Mouse (Mus musculus) megakaryocyte, adult 5-6 weeks (primary cell): ENCODE data around the gene Aknad1. TPM values are rescaled to one million over a fixed set of nuclear protein-coding genes. Genes with fewer than 3 reads are reported as not detected.

Source experiments
- total RNA-seq, 2 experiments: library from RNA; stranded (forward) in 1 of 2; stranded (reverse) in 1 of 2; fragments of 153-499, 151-499 nt in 1 of 2; fragments of 221-1000, 200-1000 nt in 1 of 2; gene quantifications; 2 replicates each; pipeline versions ENCODE4 v1.2.3 to v1.2.4; 2015 to 2017

Aknad1 gene
- total RNA-seq, 2 experiments from 2014 or later = 0.26 TPM; not detected in 1

Other genes with a start within 250 kb of the Aknad1 start
- not detected in 2 replicates for gene 1700013F07Rik, start 205.5 kb upstream of the Aknad1 start, total RNA-seq (2015)
- not detected in 2 replicates for gene 1700013F07Rik, start 205.5 kb upstream of the Aknad1 start, total RNA-seq (2017)
- gene 5330417C22Rik, start 203.1 kb upstream of the Aknad1 start, total RNA-seq (2015) = not detected in 2 replicates
- gene 5330417C22Rik, start 203.1 kb upstream of the Aknad1 start, total RNA-seq (2017) = 0.04 TPM in 1 of 2 replicates, not detected in the other
- 16.5 and 18.2 TPM in 2 replicates for gene Tmem167b, start 177.2 kb upstream of the Aknad1 start, total RNA-seq (2015)
- 45.9 and 46.3 TPM in 2 replicates for gene Tmem167b, start 177.2 kb upstream of the Aknad1 start, total RNA-seq (2017)
- gene Taf13, start 168.0 kb upstream of the Aknad1 start, total RNA-seq (2015) = 32.1 and 32.6 TPM in 2 replicates
- 36.8 and 37.7 TPM in 2 replicates for gene Taf13, start 168.0 kb upstream of the Aknad1 start, total RNA-seq (2017)
- 3.3 and 4.4 TPM in 2 replicates for gene Wdr47, start 148.4 kb upstream of the Aknad1 start, total RNA-seq (2015)
- 8.1 and 8.7 TPM in 2 replicates for gene Wdr47, start 148.4 kb upstream of the Aknad1 start, total RNA-seq (2017)
- 30.6 and 36.6 TPM in 2 replicates for gene Clcc1, start 85.7 kb upstream of the Aknad1 start, total RNA-seq (2015)
- 68.9 and 74.7 TPM in 2 replicates for gene Clcc1, start 85.7 kb upstream of the Aknad1 start, total RNA-seq (2017)
- 32.1 and 37.2 TPM in 2 replicates for gene Gpsm2, start 17.3 kb upstream of the Aknad1 start, total RNA-seq (2015)
- 49.9 and 50.4 TPM in 2 replicates for gene Gpsm2, start 17.3 kb upstream of the Aknad1 start, total RNA-seq (2017)
- 58.2 and 59.6 TPM in 2 replicates for gene Stxbp3, start 100.9 kb downstream of the Aknad1 start, total RNA-seq (2015)
- gene Stxbp3, start 100.9 kb downstream of the Aknad1 start, total RNA-seq (2017) = 50.4 and 51.9 TPM in 2 replicates
- 0.07 TPM in 1 of 2 replicates, not detected in the other for gene Fndc7, start 150.3 kb downstream of the Aknad1 start, total RNA-seq (2015)
- 0.12 and 0.44 TPM in 2 replicates for gene Fndc7, start 150.3 kb downstream of the Aknad1 start, total RNA-seq (2017)
- gene Prpf38b, start 172.1 kb downstream of the Aknad1 start, total RNA-seq (2015) = 108 and 110 TPM in 2 replicates
- gene Prpf38b, start 172.1 kb downstream of the Aknad1 start, total RNA-seq (2017) = 197 and 206 TPM in 2 replicates
- 0.11 TPM in 1 of 2 replicates, not detected in the other for gene Henmt1, start 200.2 kb downstream of the Aknad1 start, total RNA-seq (2015)
- gene Henmt1, start 200.2 kb downstream of the Aknad1 start, total RNA-seq (2017) = 0.45 TPM in 1 of 2 replicates, not detected in the other
- gene Gm9857, start 200.8 kb downstream of the Aknad1 start, total RNA-seq (2015) = not detected in 2 replicates
- gene Gm9857, start 200.8 kb downstream of the Aknad1 start, total RNA-seq (2017) = not detected in 2 replicates